Mouse (Mus musculus) right cerebral cortex, postnatal 4 days (tissue): ENCODE results near the gene Wdr64.

ENCODE experiments used
- DNase-seq: peaks from one replicate; pipeline ENCODE4 v3.0.0-alpha.2; 2022

The Wdr64 gene

DNA sequence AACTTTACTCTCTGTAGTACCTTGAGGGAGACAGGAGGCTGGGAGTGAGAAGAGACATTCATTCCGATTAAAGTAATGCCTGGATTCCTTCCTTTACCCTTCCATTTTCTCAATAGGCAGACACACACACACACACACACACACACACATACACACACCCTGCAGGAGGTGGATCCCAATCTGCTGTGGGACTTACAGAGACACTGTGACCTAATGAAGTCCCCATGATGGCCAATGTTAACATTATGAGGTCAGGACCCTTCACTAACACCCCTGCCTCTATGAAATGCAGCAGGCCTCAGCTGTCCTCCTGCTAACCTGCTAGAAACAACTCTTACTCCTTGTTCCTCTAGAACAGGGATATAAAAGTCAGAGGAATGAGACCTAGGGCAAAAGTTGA lies at the start of gene Wdr64:
TSS of gene Wdr64 (plus strand) at position 301 of the 400 bp plus-strand sequence.
- DNase-seq: no peak

DNA sequence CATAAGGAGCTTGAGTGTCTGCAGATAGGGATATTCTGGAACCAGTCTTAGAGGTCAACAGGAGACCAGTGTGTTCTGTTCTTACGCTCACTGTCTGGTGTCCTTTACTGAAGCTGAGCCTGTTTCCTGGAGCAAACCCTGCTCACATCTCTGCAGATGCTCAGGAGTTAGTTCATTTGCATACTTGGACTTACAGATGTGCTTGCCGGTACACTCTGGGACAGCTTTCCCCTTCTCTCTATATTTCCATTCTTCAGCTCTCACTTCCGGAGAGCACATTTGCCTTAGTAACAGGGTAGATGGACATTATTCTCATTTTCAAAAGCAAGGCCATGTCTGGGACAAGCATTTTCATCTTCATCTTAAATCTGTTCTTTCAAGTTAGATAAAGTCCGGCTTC lies 49.8 kb upstream of the Wdr64 start:
- DNase-seq: no peak

DNA sequence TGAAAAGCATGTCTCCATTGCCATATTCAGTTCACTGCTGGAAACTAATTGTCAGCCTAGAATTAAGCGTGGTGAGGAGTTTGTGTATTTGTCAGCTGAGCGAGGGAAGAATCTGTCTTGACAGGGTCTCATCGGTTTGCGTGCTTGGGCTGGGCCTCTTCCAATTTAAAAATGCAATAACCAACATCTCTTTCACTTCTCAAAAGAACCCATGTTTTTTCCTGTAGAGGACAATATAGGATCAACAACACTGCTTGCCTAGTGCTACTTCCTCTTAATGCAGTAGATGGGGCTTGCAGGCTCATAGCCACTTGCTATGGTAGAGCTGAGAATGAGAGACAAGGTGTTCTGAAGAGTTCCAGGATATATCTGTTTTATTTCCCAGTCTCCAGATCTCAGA lies 38.5 kb upstream of the Wdr64 start:
- DNase-seq: no peak

DNA sequence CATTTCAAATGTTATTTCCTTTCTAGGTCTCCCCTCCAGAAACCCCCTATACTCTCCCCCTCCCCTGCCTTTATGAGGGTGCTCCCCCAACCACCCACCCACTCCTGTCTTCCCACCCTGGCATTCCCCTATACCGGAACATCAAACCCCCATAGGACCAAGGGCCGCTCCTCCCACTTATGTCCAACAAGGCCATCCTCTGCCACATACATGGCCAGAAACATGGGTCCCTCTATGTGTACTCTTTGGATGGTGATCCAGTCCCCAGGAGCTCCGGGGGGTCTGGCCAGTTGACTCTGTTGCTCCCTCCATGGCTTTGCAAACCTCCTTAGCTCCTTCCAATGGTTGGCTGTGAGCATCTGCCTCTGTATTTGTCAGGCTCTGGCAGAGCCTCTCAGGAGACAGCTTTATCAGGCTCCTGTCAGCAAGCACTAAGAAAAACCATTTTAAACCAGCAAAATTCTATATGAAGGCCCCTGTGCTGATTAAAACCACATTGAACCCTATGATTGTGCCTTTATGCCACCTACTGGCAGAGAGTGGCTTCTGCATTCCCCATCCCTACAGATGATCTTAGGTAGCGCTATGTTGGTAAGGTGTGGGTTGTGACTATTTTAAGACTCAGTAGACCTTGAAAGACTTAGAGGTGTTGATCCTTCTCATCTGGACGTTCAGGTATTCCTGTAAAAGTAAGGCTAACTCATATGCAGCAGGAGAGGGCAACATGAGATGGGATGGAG lies 29.6 kb upstream of the Wdr64 start:
- no peak for DNase-seq

DNA sequence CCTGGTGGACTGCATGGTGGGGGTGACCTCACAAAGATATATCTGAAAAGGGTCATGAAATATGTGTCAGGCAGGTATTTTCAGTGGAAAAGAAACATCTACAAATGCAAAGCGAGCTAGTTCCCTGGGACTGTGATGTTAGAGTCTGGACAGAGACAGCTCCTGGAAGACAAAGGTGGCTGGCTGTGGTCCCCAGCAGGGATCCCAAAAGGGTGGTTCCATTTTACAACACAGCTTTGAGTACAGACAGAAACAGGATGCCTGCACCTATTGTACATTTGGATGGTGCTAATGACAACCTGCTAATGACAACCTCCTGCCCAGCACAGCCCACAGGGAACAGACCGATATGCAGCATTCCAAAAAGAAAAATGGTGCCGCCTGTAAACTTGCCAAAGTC lies 28.9 kb upstream of the Wdr64 start:
- no peak for DNase-seq

DNA sequence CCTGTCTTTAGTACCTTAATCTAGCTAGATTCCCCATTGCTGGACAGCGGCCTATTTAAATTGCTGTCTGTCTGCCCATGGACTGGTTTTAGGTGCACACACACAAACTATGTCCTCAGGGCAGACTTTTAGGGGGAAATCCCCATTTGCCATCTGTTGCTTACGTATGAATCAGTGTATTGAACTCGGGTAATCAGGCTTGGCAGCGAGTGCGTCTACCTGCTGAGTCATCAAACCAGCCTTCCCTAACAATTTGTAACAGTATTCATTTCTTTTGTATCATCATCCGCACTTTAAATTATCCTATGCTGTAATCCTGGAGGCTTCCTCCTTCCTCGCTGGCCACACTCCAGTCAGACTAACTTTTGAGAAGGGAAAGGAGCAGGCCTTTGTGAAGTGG lies 28.4 kb upstream of the Wdr64 start:
- DNase-seq: no peak

DNA sequence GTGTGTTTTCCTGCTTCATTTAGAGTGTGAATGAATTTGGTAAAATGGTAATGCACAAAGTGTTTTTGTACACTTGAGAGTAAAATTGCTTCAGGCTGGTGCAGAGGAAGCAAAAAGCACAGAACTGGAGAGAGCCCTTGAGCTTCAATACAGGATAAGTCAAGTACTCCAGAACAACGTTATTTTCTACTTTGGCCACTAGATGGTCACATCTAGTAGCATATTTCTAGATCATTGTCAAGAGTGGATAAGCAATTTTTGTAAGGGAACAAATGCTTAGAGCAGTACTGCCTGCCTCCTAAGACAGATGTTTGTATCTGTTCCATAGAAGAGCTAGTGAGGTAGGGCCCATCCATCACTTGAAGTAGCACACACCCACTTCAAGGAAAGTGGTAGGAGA lies 26.8 kb upstream of the Wdr64 start:
- DNase-seq: no peak

DNA sequence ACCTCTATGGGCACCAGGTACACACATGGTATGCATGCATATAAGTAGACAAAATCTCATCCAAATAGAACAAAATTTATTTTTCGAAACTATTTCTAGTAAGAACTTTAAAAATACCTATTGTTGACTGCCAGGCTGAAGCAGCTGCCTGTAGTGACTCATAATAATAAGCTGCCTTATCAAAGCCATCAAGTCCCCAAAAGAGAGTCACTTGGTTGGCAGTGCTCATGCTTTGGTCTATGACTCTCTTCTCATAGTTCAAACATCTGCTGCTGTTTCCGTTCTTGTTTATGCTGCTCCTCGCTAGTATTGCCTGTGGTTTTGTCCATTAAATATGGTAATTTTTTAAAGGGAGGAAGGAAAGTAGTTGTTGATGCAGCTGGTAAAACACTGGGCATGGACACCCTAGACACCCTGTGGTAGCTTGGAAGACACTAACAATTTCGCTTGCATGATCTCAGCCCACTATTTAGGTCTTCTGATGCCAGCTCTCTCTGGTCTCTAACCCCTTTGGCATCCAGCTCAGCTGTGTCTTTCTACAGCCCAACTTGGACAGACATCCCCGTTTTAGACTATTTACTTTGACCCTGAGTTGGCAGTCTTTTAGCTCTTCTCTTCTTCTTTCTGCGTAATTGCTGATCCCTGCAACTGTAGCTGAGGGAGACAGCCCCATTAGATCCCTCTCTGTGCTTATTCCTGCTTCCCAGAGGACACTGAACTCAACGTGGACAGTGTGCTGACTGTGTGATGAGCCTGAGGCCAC lies 24.6 kb upstream of the Wdr64 start:
- DNase-seq: no peak

DNA sequence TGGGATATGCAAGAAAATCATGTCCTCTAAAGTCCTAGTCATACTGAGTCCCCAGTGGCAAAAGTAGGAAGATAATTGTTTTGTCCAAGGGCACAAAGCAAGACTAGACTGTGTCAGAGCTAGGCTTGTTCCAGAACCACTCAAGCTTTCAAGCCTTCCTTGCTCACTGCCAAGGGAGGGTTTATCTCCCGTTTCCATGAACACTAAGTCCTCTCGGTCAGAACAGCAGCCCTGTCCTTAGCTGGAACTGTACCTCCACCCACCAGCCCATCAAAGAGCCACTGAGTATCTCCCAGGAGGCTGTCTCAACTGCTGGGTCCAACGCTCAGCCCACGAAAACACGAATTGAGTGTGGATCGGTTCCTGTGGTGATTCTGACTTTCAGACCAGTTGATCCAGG lies 23.3 kb upstream of the Wdr64 start:
- no peak for DNase-seq

DNA sequence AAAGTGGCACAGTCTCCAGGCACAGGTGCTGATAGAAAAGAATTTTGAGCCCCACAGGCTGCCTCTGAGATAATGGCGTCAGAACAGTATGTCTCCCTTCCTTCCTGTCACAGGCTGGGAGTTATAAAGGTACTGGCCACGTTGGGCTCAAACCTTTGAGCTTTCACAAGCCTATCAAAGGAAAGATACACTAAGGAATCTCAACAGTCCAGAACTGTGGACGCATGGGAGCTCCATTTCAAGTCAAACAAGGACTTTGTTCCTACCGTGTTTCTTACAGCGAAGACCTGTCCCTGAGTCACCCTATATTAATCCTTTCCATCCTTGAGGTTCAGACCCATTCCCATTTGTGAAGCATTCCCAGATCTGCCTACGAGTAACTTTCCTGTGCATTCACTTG lies 20.9 kb upstream of the Wdr64 start:
- no peak for DNase-seq

DNA sequence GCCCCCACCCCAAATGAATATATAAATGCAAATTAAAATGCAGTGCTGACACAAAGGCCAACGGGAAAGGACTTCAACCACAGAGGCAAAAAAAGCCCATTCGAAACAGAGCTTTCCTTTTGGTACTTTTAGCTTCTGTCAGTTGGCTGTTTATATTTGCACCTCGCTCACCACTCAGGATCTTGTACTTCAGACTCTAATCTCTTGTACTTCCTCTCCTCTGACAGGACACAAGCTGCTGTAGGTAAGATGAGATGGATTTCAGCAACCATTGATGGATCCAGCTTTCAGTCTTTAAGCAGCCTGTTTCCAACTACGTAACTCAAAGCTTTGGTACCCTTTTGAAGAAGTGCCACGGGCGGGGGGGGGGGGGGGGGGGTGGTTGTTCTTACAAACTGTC lies 17.4 kb upstream of the Wdr64 start:
- no peak for DNase-seq

DNA sequence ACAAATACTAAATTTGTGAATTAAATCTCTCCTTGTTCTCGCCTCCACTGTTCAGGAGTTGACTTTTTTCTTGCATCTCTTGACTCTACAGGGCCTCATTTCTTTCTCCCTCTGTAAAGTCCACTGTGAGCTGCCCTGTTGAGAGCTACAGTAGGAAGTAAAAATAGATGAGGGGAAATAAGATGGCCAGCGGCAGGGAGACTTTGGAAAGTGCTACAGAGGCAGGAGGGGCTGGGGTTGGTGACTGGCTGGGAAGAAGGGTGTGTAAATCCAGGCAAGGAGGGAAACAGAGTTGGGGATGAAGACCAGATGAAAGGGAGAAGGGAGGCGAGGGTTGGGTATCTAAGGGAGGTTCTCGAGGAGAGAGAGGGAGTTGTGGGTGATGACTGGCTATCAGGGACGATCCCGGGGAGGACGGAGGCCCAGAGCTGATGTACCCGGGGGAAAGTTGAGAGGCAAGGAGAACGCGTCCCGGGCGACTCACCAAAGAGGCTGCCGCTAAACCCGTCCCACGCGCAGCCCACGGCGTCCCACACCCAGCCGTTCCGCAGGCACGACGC lies 6.6 kb upstream of the Wdr64 start:
- DNase-seq: no peak

DNA sequence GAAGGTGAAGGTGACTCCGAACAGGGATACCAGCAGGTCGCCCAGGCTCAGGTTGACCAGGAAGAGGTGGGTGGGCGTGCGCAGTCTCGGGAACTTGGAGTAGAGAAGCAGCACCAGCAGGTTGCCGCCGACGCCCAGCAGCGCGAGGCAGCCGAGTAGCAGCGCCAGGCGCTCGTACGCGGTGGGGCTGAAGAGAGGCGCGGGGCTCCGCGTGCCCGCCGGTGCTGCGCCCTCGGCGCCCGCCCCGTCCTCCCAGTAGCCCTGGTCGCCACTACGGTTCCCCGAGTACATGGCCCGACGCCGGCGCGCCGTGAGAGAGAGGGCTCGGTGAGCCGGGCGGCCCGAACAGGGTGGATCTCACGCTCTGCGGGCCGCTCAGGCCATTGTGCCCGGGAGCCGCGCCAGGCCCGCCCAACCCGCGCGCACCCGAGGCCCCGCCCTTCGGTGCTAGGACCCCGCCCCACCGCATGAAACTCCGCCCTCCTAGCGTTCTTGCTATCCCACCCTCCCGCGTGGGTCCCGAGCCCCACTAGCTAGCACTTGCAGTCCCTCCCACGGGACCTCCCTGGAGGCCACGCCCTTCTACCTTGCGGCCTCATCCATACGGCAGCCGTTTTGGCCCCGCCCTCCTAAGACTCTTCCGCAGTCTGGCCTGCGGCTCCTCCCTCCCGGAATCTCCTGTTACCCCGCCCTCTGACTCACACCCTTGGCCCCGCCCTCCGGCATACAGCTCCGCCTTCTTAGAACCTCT lies 6.0 kb upstream of the Wdr64 start, which contains the start of the genes Opn3 and Chml:
TSS of gene Opn3 (minus strand) at position 531 of the 751 bp plus-strand sequence.
TSS of gene Chml (minus strand) at position 656 of the 751 bp plus-strand sequence.
- DNase-seq: peak; percentile 91

DNA sequence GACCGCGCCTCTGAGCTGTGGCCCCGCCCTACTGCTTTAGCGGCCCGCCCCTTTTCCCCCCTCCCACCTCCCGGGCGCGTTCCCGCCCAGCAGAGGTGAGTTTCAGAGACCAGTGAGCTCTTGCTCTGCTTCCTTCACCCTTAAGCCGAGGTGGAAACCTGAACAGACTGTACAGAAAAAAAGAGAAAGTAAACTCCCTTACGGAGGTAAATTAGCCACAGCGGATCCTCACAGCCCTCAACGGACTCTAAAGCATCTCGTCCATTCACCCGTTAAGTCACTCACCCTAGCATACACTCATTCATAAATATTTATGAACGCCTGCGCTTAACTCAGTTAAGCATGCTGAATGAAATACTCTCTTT lies 5.4 kb upstream of the Wdr64 start:
- no peak for DNase-seq

DNA sequence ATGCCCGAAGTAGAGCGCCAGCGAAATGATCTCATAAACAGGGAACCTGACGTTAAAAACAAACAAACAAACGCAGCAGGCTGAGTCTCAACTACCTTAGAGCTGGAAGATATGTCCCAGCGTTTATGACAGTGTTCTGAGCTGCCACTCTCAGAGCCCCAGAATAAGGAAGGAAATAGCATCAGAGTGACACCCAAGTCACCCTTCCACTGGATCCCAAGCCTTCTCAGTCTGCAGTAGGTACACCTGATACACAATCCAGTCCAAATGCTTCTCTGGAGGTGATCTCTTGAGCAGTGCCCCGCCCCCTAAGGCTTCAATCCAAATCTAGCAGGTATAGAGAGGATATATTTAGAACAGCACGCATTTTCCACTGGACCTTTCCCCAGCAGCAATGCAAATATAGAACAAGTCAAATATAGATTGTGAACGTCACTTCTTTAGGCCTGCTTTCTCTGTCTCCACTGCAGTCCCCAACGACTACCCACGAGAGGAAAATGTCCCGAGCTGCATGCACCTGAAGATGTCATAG lies 4.9 kb upstream of the Wdr64 start:
- no peak for DNase-seq

DNA sequence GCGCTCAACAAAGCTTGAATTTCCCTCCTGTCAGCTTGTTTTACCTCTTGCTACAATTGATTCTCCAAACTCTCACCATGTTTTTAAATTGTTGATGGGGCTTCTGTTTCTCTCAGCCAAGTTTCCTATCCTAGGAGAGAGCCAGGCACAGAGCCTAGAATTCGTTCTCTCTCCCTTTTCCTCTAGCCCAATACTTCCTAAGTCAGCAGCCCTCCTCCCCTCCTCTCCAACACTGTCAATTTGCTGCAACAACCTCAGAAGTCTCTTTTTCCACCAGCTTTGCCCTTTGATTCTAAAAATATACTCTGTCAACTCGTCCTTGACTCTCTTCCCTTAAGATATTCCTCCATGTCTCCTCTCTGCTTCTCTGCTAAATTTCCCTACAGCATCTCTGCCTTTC lies 982 bp downstream of the Wdr64 start:
- DNase-seq: no peak

DNA sequence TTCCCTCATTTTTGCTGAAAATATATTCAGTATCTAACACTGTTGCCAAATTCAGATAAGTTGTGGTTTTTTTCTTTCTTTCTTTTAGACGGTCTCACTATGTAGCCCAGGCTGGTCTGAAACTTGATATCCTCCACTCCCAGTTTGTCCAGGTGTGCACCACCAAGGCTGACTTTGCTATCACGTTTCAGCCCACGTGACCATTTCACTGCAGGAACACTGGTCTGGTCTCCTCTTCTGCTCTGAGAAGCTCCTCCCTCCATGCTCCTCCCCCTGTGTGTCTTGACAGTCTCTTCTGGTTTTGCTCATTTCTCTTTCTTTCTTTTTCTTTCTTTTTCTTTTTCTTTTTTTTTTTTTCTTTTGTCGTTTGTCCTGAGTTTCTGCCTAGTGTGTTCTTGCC lies 1.4 kb downstream of the Wdr64 start:
- no peak for DNase-seq

DNA sequence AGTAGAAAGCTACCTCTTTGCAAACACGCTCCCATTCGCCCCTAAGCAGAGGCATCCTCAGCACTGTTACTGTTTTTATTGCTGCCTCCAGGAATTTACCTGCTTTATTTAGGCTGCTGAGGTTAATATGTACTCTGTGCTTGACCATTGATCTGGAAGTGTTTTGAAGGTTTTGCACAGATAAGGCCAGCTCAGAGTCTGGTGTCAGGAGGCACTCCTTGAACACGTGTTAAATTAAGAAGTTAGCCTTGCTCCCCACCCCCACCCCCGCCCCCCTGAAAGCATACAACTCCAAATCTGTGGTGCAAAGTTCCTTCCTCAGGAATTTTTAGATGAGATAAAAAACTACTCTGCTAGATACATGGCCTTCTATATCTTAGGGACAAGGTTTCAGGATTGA lies 2.8 kb downstream of the Wdr64 start:
- DNase-seq: no peak

DNA sequence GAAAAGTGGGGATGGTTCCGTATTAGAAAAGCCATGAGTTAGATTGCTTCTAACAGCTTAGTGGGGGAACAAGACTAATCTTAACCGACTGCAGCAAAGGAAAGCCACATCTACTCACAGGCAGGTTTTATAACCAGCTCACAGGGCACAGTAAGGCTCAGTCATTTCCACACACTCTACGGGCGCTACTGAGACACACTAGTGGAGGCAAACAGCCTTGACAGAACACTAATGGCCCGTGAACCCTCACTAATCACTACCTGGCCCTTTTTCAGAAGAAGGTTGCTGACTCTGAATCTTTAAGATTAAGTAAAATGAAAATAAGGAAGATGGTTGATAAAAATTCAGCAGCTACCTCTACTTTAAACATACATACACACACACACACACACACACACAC lies 9.2 kb downstream of the Wdr64 start:
- DNase-seq: no peak

DNA sequence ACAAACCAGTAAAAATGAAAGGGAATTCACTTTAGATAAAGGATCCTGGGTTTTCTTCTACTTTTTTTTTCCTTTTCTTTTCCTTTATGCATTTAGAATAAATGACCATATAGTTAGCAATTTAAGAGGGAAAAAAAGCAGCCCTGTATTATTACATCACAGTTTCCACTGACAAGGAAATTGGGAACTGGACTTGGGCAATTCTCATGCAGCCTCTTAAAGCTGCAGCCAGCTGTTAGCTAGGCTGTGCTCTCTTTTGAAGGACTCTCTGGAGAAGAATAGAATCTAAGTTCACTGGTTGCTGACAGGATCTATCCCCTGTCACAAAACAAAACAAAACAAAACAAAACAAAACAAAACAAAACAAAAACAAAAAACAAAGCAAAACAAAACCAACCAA lies 9.6 kb downstream of the Wdr64 start:
- DNase-seq: no peak

DNA sequence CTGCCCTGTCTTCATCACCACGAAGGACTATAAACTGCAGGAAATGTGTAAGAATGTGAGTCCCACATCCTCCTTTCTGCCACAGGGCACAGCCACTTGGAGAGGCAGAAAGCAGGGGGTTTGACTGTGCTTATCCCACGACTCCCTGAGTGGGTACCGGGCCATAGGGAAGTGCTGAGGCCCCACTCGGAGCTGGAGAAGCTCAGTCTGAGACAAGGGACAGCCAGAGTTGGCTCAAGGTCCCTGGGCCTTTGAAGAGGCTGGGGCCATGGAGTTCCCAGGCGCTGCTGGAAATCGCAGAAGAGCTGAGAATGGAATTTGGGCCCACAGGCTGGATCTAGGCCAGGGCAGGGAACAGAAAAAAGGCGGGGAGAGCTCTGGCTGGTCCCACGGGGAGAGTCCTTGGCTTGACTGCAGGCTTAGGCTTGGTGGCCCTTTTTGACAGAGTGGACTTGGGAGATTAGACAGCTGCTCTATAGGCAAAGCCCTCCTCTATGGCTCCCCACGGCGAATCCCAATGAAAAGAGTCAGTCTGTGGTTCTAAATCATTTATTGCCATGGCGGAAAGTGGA lies 14.0 kb downstream of the Wdr64 start:
- no peak for DNase-seq

DNA sequence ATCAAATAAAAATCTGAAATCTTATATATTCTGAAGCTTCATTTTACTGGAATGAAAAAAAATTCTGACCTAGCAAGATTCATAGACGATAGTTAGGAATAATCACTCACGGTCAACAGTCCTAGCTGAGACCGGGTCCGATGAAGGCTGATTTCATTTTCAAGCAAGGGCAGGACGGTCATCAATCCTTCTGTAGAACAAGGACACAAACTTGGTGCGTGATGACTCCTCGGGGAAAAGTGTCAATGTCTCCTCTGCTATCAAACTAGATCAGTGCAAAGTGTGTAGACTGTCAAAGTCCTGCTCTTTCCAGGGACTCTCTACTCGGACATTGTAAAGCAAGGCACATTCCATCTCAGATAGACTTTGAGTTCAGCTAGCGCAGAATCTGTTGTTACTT lies 18.4 kb downstream of the Wdr64 start:
- no peak for DNase-seq

DNA sequence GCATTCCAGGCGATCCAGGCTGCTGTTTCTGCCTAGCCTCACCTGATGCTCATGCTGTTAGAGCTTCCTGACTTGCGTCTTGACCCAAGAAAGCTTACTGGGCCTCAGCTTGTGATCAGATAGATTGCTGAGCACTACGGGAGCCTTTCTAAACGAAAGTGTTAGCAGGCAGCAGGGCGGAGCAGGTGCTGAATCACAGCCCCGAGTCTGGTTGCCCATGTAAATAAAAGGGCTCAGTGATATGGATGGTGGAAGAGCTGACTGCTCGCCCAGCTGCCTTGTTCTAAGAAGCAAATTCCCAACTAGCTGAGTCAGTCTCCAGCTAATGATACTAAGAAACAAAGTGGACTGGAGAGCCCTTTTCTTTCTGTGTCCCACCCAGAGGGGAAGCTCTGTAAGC lies 27.4 kb downstream of the Wdr64 start:
- no peak for DNase-seq
